Mouse (Mus musculus) liver, postnatal 0 days (tissue): ENCODE results near the gene Ppara. TPM values are rescaled to one million over a fixed set of nuclear protein-coding genes. Genes with fewer than 3 reads are reported as not detected.

Experiments
- ATAC-seq: fragments of 200-750 bp; cut with Nextera tagmentation; 2 replicates; pipeline ENCODE4 v1.8.0; 2017; ENCODE audit warnings: mild to moderate bottlenecking, moderate library complexity
- DNase-seq: peaks from one replicate; pipeline ENCODE4 v3.0.0-alpha.2; 2016
- H3K27ac ChIP-seq: fragments of 300-500 bp; sonication (generic); 2 replicates; pipeline ENCODE4 v1.5.1; 2014; ENCODE audit warnings: antibody characterized with exemption, moderate library complexity, mild to moderate bottlenecking, low read depth
- H3K27me3 ChIP-seq: fragments of 300-500 bp; sonication (generic); 2 replicates; pipeline ENCODE4 v1.6.1; 2014; ENCODE audit warnings: low read length, control low read depth, mixed read lengths; ENCODE audit not compliant: insufficient read depth
- H3K36me3 ChIP-seq: fragments of 300-500 bp; sonication (generic); replicated peaks from 2 replicates; pipeline ENCODE4 v1.6.1; 2014; ENCODE audit warnings: mild to moderate bottlenecking, control low read depth, low read length, moderate library complexity, mixed read lengths; ENCODE audit not compliant: insufficient read depth
- H3K4me1 ChIP-seq: fragments of 300-500 bp; sonication (generic); 2 replicates; pipeline ENCODE4 v1.6.1; 2014; ENCODE audit warnings: antibody characterized with exemption, mild to moderate bottlenecking, control low read depth; ENCODE audit not compliant: insufficient read depth
- H3K4me2 ChIP-seq: fragments of 300-500 bp; sonication (generic); 2 replicates; pipeline ENCODE4 v1.6.1; 2014; ENCODE audit warnings: low read depth, mild to moderate bottlenecking, low read length, moderate library complexity, mixed read lengths
- H3K4me3 ChIP-seq: fragments of 300-500 bp; sonication (generic); 2 replicates; pipeline ENCODE4 v1.5.1; 2014; ENCODE audit warnings: low read depth, low read length
- H3K9ac ChIP-seq: fragments of 300-500 bp; sonication (generic); replicated peaks from 2 replicates; pipeline ENCODE4 v1.6.1; 2014; ENCODE audit warnings: mild to moderate bottlenecking, moderate library complexity
- H3K9me3 ChIP-seq: fragments of 300-500 bp; sonication (generic); 2 replicates; pipeline ENCODE4 v1.6.1; 2016; ENCODE audit warnings: mild to moderate bottlenecking, control low read depth, low read length, mixed read lengths
- CTCF ChIP-seq: sonication (generic); IDR thresholded peaks from 2 replicates; pipeline ENCODE4 v1.5.1; 2016; ENCODE audit warnings: antibody characterized with exemption, low read depth
- EP300 ChIP-seq: IDR thresholded peaks from 2 replicates; pipeline ENCODE4 v1.6.1; 2016; ENCODE audit warnings: antibody characterized with exemption, low read depth, mild to moderate bottlenecking
- WGBS: fragments of 180-500 bp; shearing (Covaris S2); extraction: QIAGEN DNeasy Blood & Tissue Kit; methylation state at CpG from one replicate; pipeline ENCODE4 v1.1.7; 2014; ENCODE audit not compliant: insufficient replicate concordance; 5-methylcytosine and 5-hydroxymethylcytosine counted together
- polyA plus RNA-seq: library from polyadenylated mRNA; unstranded; fragments of >200 nt; fragmentation: Nextera tagmentation; extraction: Ambion mirVana; gene quantifications from 2 replicates; pipeline ENCODE4 v1.2.1, GENCODE M21; 2015

Gene Ppara
- polyA plus RNA-seq: 169 and 185 TPM in 2 replicates

DNA sequence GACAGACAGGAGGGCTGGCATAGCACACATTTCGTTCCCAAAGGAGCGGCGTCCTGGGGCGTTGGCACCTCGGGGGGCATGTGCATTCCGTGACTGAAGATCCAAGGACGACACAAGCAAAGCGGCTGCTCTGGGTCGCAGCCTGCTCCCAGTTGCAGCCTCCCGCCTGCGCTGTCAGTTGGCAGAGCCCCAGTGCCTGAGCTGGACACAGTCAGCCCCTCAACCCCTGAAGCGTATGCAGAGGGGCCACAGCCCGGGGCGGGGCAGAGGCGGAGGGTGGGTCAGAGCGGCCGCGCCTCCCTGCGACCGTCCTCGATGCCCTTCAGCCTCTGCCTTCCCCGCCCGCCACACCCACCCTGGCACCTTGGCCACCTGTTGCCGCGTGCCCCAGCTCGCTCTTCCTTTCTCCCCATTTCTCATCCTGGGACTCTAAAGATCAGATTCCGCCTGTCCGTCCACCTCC is at the start of gene Ppara:
Gene Ppara, plus strand, starts transcription at position 413 of the 463 bp plus-strand sequence.
- H3K9me3 ChIP-seq: no peaks in the 10 kb centered on the region
- peaks cover 15% of the 10 kb centered on the region for H3K4me1 ChIP-seq
- peak within 1 kb of the TSS; percentile 97 for H3K27ac ChIP-seq
- peak within 1 kb of the TSS; percentile 57 for H3K4me3 ChIP-seq
- H3K27me3 ChIP-seq: peaks cover 26% of the 10 kb centered on the region
- ATAC-seq: peak; percentile 45
- 7% methylated on average over 22 of the region's 28 CpGs for WGBS
- TF ChIP-seq CTCF: no peak
- TF ChIP-seq EP300: no peak
- no peaks in the 10 kb centered on the region for H3K36me3 ChIP-seq
- peak within 1 kb of the TSS; percentile 78 for H3K4me2 ChIP-seq
- peak within 1 kb of the TSS; percentile 76 for H3K9ac ChIP-seq
- peak; percentile 60 for DNase-seq

DNA sequence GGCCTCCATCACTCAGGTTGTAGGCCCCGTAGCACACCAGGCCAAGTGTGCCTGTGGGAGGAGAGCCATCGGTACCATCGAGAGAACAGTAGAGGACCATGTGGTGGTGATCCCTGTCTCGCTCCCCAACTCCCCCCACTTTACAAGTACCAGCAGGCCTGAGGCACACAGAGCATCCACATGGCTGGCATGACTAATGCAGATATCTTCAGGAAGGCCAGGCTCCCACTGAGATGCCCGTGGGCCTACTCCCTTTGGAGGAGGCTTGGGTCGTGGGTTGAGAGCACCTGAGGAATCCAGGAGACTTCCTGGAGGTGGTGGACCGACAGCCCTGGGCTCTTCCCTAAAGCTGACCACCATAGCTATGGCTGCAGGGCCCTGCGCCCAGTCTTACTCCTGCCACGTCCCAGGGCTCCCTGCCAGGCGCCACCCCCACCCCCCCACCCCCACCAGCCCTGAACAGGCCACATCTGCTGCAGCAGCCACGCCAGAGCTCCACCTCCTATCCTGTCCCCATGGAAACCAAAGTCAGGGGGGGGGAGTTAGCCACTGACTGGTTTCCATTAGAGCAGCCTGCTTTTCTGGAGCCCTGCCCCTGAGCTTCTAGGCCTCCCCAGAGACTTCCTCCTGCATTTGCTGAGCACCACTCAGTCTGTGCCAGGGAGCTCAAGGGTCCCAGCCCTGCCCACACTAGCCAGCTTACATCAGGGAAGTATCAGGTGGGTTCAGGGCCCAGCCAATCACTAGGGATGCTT is 48.0 kb upstream of the Ppara start:
- WGBS: 71% methylated on average over 11 of the region's 11 CpGs
- H3K4me2 ChIP-seq: no peak overlapping the region
- H3K27me3 ChIP-seq: no peaks in the 10 kb centered on the region
- 0 out of 2 replicates have a peak, but pooled peaks cover 2% of the 10 kb centered on the region for H3K4me1 ChIP-seq
- no peak overlapping the region for H3K4me3 ChIP-seq
- TF ChIP-seq EP300: no peak
- TF ChIP-seq CTCF: no peak
- no peaks in the 10 kb centered on the region for H3K36me3 ChIP-seq
- peak; percentile 31 for DNase-seq
- H3K27ac ChIP-seq: no peak overlapping the region
- ATAC-seq: 0 out of 2 replicates have a peak, but pooled peaks have one; percentile 8
- H3K9me3 ChIP-seq: no peaks in the 10 kb centered on the region
- H3K9ac ChIP-seq: no peak overlapping the region

DNA sequence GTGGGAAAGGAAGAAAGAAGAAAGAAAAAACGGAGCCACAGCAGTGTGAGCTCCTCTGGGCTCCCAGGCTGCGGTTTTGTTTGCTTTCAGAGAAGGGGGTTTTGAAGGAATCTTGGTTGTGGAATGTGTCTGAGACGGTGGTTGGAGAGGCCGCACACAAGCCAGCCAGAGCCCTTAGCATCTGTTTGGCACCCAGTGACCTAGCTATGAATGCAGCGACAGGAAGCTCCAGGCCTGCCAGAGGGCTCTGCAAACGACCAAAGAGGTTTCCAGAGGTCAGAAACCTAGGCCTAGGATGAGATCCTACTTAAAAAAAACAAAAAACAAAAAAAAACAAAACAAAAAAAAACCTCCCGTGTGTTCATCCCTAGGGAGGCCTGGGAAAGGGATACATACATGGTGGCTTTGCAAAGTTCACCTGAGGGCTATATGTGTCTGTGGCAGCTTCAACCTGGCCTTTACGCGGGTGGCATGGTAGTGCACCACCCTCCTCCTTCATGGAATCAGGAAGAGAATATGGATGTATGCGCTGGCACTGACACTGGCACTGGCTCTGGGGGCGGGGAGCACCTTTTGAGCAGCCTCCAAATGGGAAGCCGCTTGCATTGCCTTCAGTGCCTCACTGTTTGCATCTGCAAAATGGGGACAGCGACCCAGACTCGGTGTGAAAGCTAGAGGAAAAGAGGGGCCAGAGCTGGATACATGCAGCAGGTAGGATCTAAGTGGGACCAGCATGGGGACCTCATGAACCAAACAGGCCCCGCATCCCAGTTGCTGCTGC is 47.0 kb upstream of the Ppara start:
- H3K9ac ChIP-seq: no peak overlapping the region
- H3K36me3 ChIP-seq: no peaks in the 10 kb centered on the region
- no peaks in the 10 kb centered on the region for H3K27me3 ChIP-seq
- TF ChIP-seq EP300: no peak
- TF ChIP-seq CTCF: no peak
- 74% methylated on average over 15 of the region's 15 CpGs for WGBS
- DNase-seq (no peak), ATAC-seq (no peak)
- H3K27ac ChIP-seq: no peak overlapping the region
- no peak overlapping the region for H3K4me2 ChIP-seq
- 0 out of 2 replicates have a peak, but pooled peaks cover 2% of the 10 kb centered on the region for H3K4me1 ChIP-seq
- no peaks in the 10 kb centered on the region for H3K9me3 ChIP-seq
- no peak overlapping the region for H3K4me3 ChIP-seq

DNA sequence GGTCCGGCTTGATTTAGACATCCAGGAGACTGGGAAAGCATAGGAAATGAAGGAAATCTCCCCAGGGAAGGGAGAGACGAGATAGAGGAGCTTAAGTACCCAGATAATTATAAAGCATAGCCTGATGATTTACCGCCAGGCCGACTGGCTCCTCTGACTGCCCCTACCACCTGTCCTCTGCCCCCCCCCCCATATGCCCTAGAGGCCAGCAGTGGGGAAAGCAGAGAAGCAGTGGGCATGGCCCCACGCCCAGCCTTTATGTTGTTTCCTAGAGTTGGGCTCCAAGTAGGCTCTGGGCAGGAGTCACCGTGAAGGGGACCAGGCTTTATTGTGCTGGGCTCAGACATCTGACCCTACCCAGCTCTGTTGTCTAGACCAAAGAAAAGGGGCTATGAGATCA is 46.0 kb upstream of the Ppara start:
- WGBS: 69% methylated on average over 6 of the region's 6 CpGs
- Histone ChIP-seq H3K4me1 (0 out of 2 replicates have a peak, but pooled peaks cover 2% of the 10 kb centered on the region), H3K27me3 (no peaks in the 10 kb centered on the region), H3K27ac (no peak overlapping the region), H3K9me3 (no peaks in the 10 kb centered on the region), H3K4me3 (no peak overlapping the region), H3K9ac (no peak overlapping the region), H3K36me3 (no peaks in the 10 kb centered on the region), H3K4me2 (no peak overlapping the region)
- TF ChIP-seq CTCF: no peak
- no peak for TF ChIP-seq EP300
- ATAC-seq (no peak), DNase-seq (no peak)

DNA sequence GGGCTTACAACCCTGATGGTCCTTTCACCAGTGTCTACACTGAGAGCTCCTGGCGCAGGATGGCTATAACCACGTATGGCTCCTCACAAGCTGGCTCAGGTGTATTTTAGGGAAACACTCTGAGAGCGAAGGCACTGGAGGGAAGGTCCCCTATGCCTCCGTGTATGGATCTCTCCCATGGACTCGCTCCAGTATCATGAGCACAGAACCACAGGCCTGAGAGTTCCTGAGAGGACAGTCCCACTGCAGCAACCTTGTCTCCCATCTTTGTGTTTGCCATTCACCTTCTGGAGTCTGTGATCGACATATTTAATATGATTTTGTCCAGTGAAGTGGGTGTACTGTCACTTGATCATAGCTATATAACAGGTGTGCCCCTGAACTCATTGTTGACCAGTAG is 45.3 kb upstream of the Ppara start:
- Histone ChIP-seq H3K27me3 (no peaks in the 10 kb centered on the region), H3K4me1 (0 out of 2 replicates have a peak, but pooled peaks cover 2% of the 10 kb centered on the region), H3K4me2 (no peak overlapping the region), H3K27ac (no peak overlapping the region), H3K9me3 (no peaks in the 10 kb centered on the region), H3K36me3 (no peaks in the 10 kb centered on the region; the same call in 1 of the 2 replicates), H3K4me3 (no peak overlapping the region), H3K9ac (no peak overlapping the region)
- ATAC-seq (no peak), DNase-seq (no peak)
- TF ChIP-seq CTCF (no peak), EP300 (no peak)
- 82% methylated on average over 6 of the region's 6 CpGs for WGBS

DNA sequence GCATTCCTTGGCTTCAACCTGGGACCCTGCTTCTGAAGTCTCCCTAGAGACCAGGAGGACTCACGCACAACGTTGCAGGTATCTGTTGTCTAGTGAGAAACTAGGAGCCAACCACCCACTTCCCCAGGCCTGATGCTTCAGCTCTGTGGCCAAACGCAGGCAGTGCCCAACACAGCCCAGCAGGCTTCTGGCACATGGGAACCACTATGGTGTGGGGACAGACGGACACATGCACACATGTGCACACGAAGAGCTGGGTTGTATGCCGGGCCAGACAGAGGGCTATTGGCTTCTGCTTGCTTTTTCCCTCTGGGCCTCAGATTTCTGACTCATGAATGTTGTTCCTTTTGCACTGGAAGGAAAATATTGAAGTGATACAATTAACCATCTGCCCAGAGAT is 44.7 kb upstream of the Ppara start:
- no peak overlapping the region for H3K27ac ChIP-seq
- 71% methylated on average over 6 of the region's 6 CpGs for WGBS
- 0 out of 2 replicates have a peak, but pooled peaks cover 2% of the 10 kb centered on the region for H3K4me1 ChIP-seq
- no peak overlapping the region for H3K4me2 ChIP-seq
- no peaks in the 10 kb centered on the region for H3K27me3 ChIP-seq
- no peak overlapping the region for H3K4me3 ChIP-seq
- H3K36me3 ChIP-seq: no peaks in the 10 kb centered on the region; the same call in 1 of the 2 replicates
- TF ChIP-seq EP300: no peak
- no peak for TF ChIP-seq CTCF
- DNase-seq (no peak), ATAC-seq (no peak)
- H3K9ac ChIP-seq: no peak overlapping the region
- H3K9me3 ChIP-seq: no peaks in the 10 kb centered on the region
